Mouse (Mus musculus) intestine, postnatal 0 days (tissue): Measurements from ENCODE around the gene Pabpc4. TPM values are rescaled to one million over a fixed set of nuclear protein-coding genes. Genes with fewer than 3 reads are reported as not detected.
"Not testable (repeated sequence)": the region's sequence is repeated elsewhere in the genome, so short reads cannot be mapped to it uniquely, and the experiment has no call there.

ENCODE experiments used
- ATAC-seq: fragments of 200-750 bp; cut with Nextera tagmentation; 2 replicates; pipeline ENCODE4 v1.8.0; 2017; ENCODE audit warnings: mild to moderate bottlenecking, moderate TSS enrichment, moderate library complexity
- H3K27ac ChIP-seq: fragments of 300-500 bp; sonication (generic); 2 replicates; pipeline ENCODE4 v1.5.1; 2014; ENCODE audit warnings: mild to moderate bottlenecking, low read depth, low read length, moderate library complexity
- H3K27me3 ChIP-seq: fragments of 300-500 bp; sonication (generic); replicated peaks from 2 replicates; pipeline ENCODE4 v1.6.1; 2014; ENCODE audit warnings: low read length, mixed read lengths; ENCODE audit not compliant: control insufficient read depth, insufficient read depth
- H3K36me3 ChIP-seq: fragments of 300-500 bp; sonication (generic); 2 replicates; pipeline ENCODE4 v1.6.1; 2014; ENCODE audit warnings: mild to moderate bottlenecking, moderate library complexity; ENCODE audit not compliant: control insufficient read depth, insufficient read depth
- H3K4me1 ChIP-seq: fragments of 300-500 bp; sonication (generic); replicated peaks from 2 replicates; pipeline ENCODE4 v1.6.1; 2014; ENCODE audit warnings: antibody characterized with exemption, low read length, mixed read lengths; ENCODE audit not compliant: control insufficient read depth, insufficient read depth
- H3K4me2 ChIP-seq: fragments of 300-500 bp; sonication (generic); replicated peaks from 2 replicates; pipeline ENCODE4 v1.6.1; 2014; ENCODE audit warnings: low read depth, mild to moderate bottlenecking, moderate library complexity
- H3K4me3 ChIP-seq: fragments of 300-500 bp; sonication (generic); 2 replicates; pipeline ENCODE4 v1.5.1; 2014; ENCODE audit warnings: low read depth, low read length
- H3K9ac ChIP-seq: fragments of 300-500 bp; sonication (generic); 2 replicates; pipeline ENCODE4 v1.6.1; 2014; ENCODE audit warnings: mild to moderate bottlenecking, low read depth, low read length
- H3K9me3 ChIP-seq: fragments of 300-500 bp; sonication (generic); 2 replicates; pipeline ENCODE4 v1.6.1; 2016; ENCODE audit warnings: mixed run types; ENCODE audit not compliant: control insufficient read depth
- CTCF ChIP-seq: sonication (generic); IDR thresholded peaks from 2 replicates; pipeline ENCODE4 v1.5.1; 2016; ENCODE audit warnings: low read depth, mild to moderate bottlenecking, control low read depth, antibody characterized with exemption, moderate library complexity
- WGBS: fragments of 180-500 bp; shearing (Covaris S2); extraction: QIAGEN DNeasy Blood & Tissue Kit; methylation state at CpG from one replicate; pipeline ENCODE4 v1.1.7; 2014; 5-methylcytosine and 5-hydroxymethylcytosine counted together
- polyA plus RNA-seq: library from polyadenylated mRNA; unstranded; fragments of >200 nt; fragmentation: Nextera tagmentation; extraction: Ambion mirVana; gene quantifications from 2 replicates; pipeline ENCODE4 v1.2.1, GENCODE M21; 2015

Pabpc4 gene
- polyA plus RNA-seq, 1 experiment from 2014 or later = 12.6 TPM

GRCm38 (mm10) chr4:123306999-123307398 lies 44.8 kb downstream of the Pabpc4 start:
- Histone ChIP-seq H3K9ac (no peak overlapping the region), H3K36me3 (peaks cover 18% of the 10 kb centered on the region; the same call in 1 of the 2 replicates), H3K4me1 (no peaks in the 10 kb centered on the region), H3K4me2 (no peak overlapping the region), H3K4me3 (no peak overlapping the region), H3K27me3 (no peaks in the 10 kb centered on the region), H3K9me3 (no peaks in the 10 kb centered on the region), H3K27ac (no peak overlapping the region)
- WGBS = 91% methylated on average over 10 of the region's 10 CpGs
- ATAC-seq = no peak
- TF ChIP-seq CTCF = no peak

- Histone ChIP-seq H3K9ac (no peak overlapping the region), H3K4me2 (no peak overlapping the region), H3K9me3 (no peaks in the 10 kb centered on the region), H3K27me3 (no peaks in the 10 kb centered on the region), H3K36me3 (peaks cover 8% of the 10 kb centered on the region; the same call in 1 of the 2 replicates), H3K27ac (no peak overlapping the region), H3K4me1 (no peaks in the 10 kb centered on the region), H3K4me3 (no peak overlapping the region)
- TF ChIP-seq CTCF = no peak
- ATAC-seq = no peak
- WGBS = 52% methylated on average over 3 of the region's 3 CpGs
Observed at GRCm38 (mm10) chr4:123308292-123308691, 46.1 kb downstream of the Pabpc4 start.

GRCm38 (mm10) chr4:123311845-123312244 lies 49.7 kb downstream of the Pabpc4 start:
- WGBS = 59% methylated on average over 7 of the region's 7 CpGs
- no peak for ATAC-seq
- no peaks in the 10 kb centered on the region for H3K36me3 ChIP-seq
- no peak overlapping the region for H3K4me2 ChIP-seq
- no peaks in the 10 kb centered on the region for H3K9me3 ChIP-seq
- H3K4me1 ChIP-seq = no peaks in the 10 kb centered on the region
- no peak overlapping the region for H3K27ac ChIP-seq
- no peaks in the 10 kb centered on the region for H3K27me3 ChIP-seq
- no peak for TF ChIP-seq CTCF
- H3K4me3 ChIP-seq = no peak overlapping the region
- no peak overlapping the region for H3K9ac ChIP-seq

- Histone ChIP-seq H3K27me3 (no peaks in the 10 kb centered on the region), H3K36me3 (no peaks in the 10 kb centered on the region), H3K4me3 (no peak overlapping the region), H3K9me3 (no peaks in the 10 kb centered on the region), H3K27ac (no peak overlapping the region), H3K4me2 (no peak overlapping the region), H3K4me1 (no peaks in the 10 kb centered on the region), H3K9ac (no peak overlapping the region)
- ATAC-seq = no peak
- WGBS = 72% methylated on average over 6 of the region's 6 CpGs
- no peak for TF ChIP-seq CTCF
Observed at GRCm38 (mm10) chr4:123313010-123313409, 50.9 kb downstream of the Pabpc4 start.

- no peak for ATAC-seq
- Histone ChIP-seq H3K4me3 (no peak overlapping the region), H3K9ac (no peak overlapping the region), H3K27me3 (no peaks in the 10 kb centered on the region), H3K36me3 (no peaks in the 10 kb centered on the region), H3K4me1 (no peaks in the 10 kb centered on the region), H3K4me2 (no peak overlapping the region), H3K27ac (no peak overlapping the region), H3K9me3 (no peaks in the 10 kb centered on the region)
- WGBS = 74% methylated on average over 3 of the region's 3 CpGs
- TF ChIP-seq CTCF = no peak
Observed at GRCm38 (mm10) chr4:123314497-123314896, 52.3 kb downstream of the Pabpc4 start.

- WGBS = 10% methylated on average over 23 of the region's 38 CpGs
- ATAC-seq = peak; percentile 59
- H3K4me3 ChIP-seq, H3K9me3 ChIP-seq, H3K36me3 ChIP-seq, H3K4me1 ChIP-seq, H3K27ac ChIP-seq, H3K9ac ChIP-seq, H3K27me3 ChIP-seq: not testable (repeated sequence)
- H3K4me2 ChIP-seq = peak overlapping the region; percentile 43
Observed at GRCm38 (mm10) chr4:123322910-123323309, 60.8 kb downstream of the Pabpc4 start.

GRCm38 (mm10) chr4:123323534-123323933 lies 61.4 kb downstream of the Pabpc4 start, which contains the start of gene Oxct2a:
Gene Oxct2a (minus strand): TSS chr4:123323634.
- Histone ChIP-seq H3K4me2 (peak within 1 kb of the TSS; percentile 43), H3K27ac (no peak within 1 kb of the TSS), H3K27me3 (peaks cover 5% of the 10 kb centered on the region), H3K36me3 (no peaks in the 10 kb centered on the region), H3K4me3 (peak within 1 kb of the TSS; percentile 18; the same call in 1 of the 2 replicates), H3K9me3 (no peaks in the 10 kb centered on the region), H3K4me1 (no peaks in the 10 kb centered on the region), H3K9ac (no peak within 1 kb of the TSS)
- TF ChIP-seq CTCF = no peak
- 18% methylated on average over 13 of the region's 13 CpGs for WGBS
- ATAC-seq = no peak
